Mouse (Mus musculus) erythroblast, embryonic 14.5 days (primary cell): ENCODE results near the gene Smim13. TPM values are rescaled to one million over a fixed set of nuclear protein-coding genes. Genes with fewer than 3 reads are reported as not detected.

Source experiments
- H3K27me3 ChIP-seq: 2 replicates; pipeline ENCODE4 v1.6.1; 2012; ENCODE audit warnings: inconsistent platforms; ENCODE audit not compliant: control insufficient read depth
- H3K36me3 ChIP-seq: 2 replicates; pipeline ENCODE4 v1.6.1; 2012; ENCODE audit warnings: mild to moderate bottlenecking, inconsistent platforms; ENCODE audit not compliant: control insufficient read depth
- H3K4me1 ChIP-seq: 2 replicates; pipeline ENCODE4 v1.6.1; 2012; ENCODE audit warnings: inconsistent platforms; ENCODE audit not compliant: control insufficient read depth
- H3K4me3 ChIP-seq: replicated peaks from 2 replicates; pipeline ENCODE3; 2012; ENCODE audit warnings: moderate library complexity, mild to moderate bottlenecking, inconsistent platforms
- H3K9me3 ChIP-seq: 2 replicates; pipeline ENCODE4 v1.6.1; 2012; ENCODE audit warnings: low read length, inconsistent platforms, mixed read lengths; ENCODE audit not compliant: control insufficient read depth
- GATA1 ChIP-seq: IDR thresholded peaks from 2 replicates; pipeline ENCODE4 v1.6.1; 2012; ENCODE audit warnings: low read length, inconsistent platforms, mixed read lengths
- TAL1 ChIP-seq: IDR thresholded peaks from 3 replicates; pipeline ENCODE4 v1.6.1; 2012; ENCODE audit warnings: low read length, inconsistent platforms, mixed read lengths
- polyA plus RNA-seq: library from polyadenylated mRNA; stranded (reverse); fragments of >175 nt; gene quantifications from 2 replicates; pipeline ENCODE4 v1.2.3, GENCODE M21; 2012

Gene Smim13
- polyA plus RNA-seq, 1 experiment, result 0.14 TPM

DNA sequence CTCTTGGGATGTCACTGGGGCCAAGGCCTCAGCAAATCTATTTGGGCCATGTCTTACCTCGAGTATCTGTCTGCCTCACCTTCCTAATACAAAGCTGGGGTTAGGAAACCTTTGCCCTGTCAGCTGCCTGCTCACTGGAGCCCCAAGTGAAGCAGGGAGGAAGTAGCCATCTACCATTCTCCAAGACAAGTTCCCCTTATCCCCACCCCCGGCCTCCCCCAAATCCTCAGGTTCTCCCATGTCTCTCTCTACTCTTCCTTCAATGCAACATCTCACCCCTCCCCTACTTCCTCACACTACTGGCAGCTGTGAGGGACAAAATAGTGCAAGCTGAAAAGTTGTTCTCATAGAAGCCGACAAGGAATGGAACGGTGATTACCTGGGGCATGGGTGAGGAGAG lies 76.5 kb downstream of the Smim13 start:
- H3K9me3 ChIP-seq, result no peaks in the 10 kb centered on the region
- H3K36me3 ChIP-seq, result no peaks in the 10 kb centered on the region
- no peak overlapping the region for H3K4me3 ChIP-seq
- TF ChIP-seq TAL1 (no peak), GATA1 (no peak)
- H3K4me1 ChIP-seq, result no peaks in the 10 kb centered on the region
- H3K27me3 ChIP-seq, result no peaks in the 10 kb centered on the region

Other genes with a start within 250 kb of the Smim13 start
- 5.2 and 6.2 TPM in 2 replicates for gene Pak1ip1, start 248.8 kb upstream of the Smim13 start, polyA plus RNA-seq
- 128 and 145 TPM in 2 replicates for gene Tmem14c, start 233.6 kb upstream of the Smim13 start, polyA plus RNA-seq
- gene Mak, start 170.1 kb upstream of the Smim13 start, polyA plus RNA-seq, result 0.02 TPM in 1 of 2 replicates, not detected in the other
- not detected in 2 replicates for gene Gcm2, start 138.8 kb upstream of the Smim13 start, polyA plus RNA-seq
- not detected in 2 replicates for gene Sycp2l, start 135.5 kb upstream of the Smim13 start, polyA plus RNA-seq
- 0.01 TPM in 1 of 2 replicates, not detected in the other for gene Elovl2, start 29.4 kb upstream of the Smim13 start, polyA plus RNA-seq
- gene Gm17364, start 24.1 kb downstream of the Smim13 start, polyA plus RNA-seq, result not detected in 2 replicates
- gene Nedd9, start 237.5 kb downstream of the Smim13 start, polyA plus RNA-seq, result not detected in 2 replicates